Mouse (Mus musculus) adrenal gland, postnatal 14 days (tissue): Measurements from ENCODE around the gene Cmc1. TPM values are rescaled to one million over a fixed set of nuclear protein-coding genes. Genes with fewer than 3 reads are reported as not detected.
"Not testable (repeated sequence)": the region's sequence is repeated elsewhere in the genome, so short reads cannot be mapped to it uniquely, and the experiment has no call there.

Experiments used
- DNase-seq: peaks from one replicate; pipeline ENCODE4 v3.0.0; 2021; ENCODE audit warnings: mixed read lengths
- total RNA-seq: library from RNA; stranded (reverse); gene quantifications from 2 replicates; pipeline ENCODE4 v1.2.3, GENCODE M21; 2021

Cmc1 gene
- total RNA-seq, 1 experiment from 2014 or later: 45.6 TPM

GRCm38 (mm10) chr9:118140356-118140755 lies 9.6 kb downstream of the Cmc1 start:
- not testable (repeated sequence) for DNase-seq

DNA sequence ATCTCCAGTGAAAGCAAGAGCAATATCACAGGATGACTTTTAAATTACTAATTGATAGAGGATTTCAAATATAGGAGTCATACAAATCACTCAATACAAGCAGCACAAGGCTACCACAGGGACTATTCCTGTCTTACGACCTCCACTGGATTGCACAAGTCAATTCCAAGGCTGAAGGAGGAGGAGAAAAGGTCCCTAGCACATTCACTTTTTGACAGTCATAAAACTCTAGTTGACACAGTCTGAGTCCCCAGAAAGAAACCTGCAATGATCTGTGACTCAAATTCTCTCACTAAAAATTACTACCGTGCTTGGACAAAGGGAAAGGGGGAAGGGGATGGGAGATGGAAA lies 39.6 kb downstream of the Cmc1 start:
- peak; percentile 26 for DNase-seq

- no peak for DNase-seq
Measured at GRCm38 (mm10) chr9:118109697-118110359, 40.1 kb downstream of the Cmc1 start.

GRCm38 (mm10) chr9:118108527-118109011 lies 41.4 kb downstream of the Cmc1 start:
- DNase-seq: no peak

GRCm38 (mm10) chr9:118101802-118102201 lies 48.2 kb downstream of the Cmc1 start:
- peak; percentile 21 for DNase-seq

- DNase-seq: no peak
Measured at GRCm38 (mm10) chr9:118100484-118100883, 49.5 kb downstream of the Cmc1 start.

GRCm38 (mm10) chr9:118099395-118099794 lies 50.6 kb downstream of the Cmc1 start:
- peak; percentile 14 for DNase-seq

DNA sequence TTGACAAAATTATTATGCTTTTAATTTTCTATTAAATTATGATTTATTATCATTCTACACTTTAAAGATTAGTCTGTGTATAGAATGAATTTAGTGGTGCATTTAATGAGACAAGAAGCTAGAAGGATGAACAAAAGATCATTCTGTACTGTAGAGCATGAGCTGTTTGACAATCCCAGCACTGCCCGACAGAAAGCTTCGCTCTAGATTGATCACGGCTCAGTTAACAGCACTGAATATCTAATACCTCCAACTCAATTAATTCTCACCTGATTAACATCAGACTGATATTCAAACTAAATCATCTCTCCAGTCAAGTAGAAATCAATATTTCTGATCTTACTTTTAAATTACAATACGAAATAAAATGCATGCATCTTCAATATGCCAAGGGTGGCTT lies 66.1 kb downstream of the Cmc1 start:
- no peak for DNase-seq

DNA sequence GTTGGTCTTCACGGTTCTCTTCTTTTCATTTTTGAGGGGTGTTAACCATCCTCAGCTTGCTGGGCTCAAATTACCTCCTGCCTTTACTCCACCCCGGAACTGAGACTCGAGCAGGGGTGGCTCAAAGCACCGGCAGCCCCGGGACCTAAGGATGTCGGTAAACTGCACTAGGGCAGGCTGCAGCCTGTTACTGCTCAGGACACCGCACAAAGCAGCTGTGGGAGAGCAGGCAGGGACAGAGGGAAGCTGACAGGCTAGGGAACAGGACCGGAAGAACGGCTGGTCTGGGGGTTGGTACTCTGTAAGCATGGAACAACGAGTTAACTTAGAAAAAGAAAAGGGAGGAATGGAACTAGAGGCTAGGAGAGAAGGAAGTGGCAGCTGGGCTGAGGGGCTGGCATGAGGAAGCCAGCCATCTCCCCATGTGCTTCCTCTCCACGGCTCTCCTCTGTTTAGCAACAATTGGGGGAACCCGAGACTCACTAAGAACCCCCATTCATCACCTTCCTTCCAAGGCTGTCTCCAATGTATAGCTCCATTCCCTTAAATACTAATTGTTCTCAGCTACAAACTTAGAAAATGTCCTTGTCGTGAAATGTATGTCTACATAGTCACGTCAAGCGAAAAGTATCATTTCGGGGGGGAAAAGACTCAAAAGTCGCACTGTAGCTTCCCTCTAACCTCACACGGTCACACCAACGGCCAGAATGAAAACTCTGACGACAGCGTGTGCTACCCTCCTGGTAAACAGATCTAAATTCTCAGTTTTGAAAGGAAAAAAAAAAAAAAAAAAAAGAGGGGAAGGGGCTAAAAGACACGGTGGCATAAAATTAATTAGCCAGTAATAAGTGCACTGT lies 67.2 kb downstream of the Cmc1 start:
- no peak for DNase-seq

GRCm38 (mm10) chr9:118073358-118073757 lies 76.6 kb downstream of the Cmc1 start:
- no peak for DNase-seq

DNA sequence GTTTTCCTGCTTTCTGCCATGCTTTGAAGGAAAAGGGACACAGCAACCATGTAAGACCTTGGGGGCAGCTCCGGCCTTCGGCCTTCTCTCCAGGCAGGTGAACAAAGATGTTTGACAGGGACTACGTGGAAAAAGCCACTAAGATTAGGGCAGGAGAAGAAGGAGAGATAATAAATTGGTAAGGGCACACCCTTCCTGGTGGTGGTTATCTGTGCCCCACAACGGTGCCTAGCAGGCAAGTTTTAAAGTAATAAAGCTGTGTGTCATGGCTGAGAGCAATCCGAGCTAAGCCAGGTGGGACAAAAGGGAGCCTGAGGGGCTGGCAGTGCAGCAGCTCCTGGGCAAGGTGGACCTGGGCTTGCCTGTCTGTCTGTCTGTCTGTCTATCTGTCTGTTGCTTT lies 77.9 kb downstream of the Cmc1 start:
- DNase-seq: no peak

GRCm38 (mm10) chr9:118071337-118071736 lies 78.6 kb downstream of the Cmc1 start:
- DNase-seq: no peak

- DNase-seq: no peak
Measured at GRCm38 (mm10) chr9:118070442-118070841, 79.5 kb downstream of the Cmc1 start.

DNA sequence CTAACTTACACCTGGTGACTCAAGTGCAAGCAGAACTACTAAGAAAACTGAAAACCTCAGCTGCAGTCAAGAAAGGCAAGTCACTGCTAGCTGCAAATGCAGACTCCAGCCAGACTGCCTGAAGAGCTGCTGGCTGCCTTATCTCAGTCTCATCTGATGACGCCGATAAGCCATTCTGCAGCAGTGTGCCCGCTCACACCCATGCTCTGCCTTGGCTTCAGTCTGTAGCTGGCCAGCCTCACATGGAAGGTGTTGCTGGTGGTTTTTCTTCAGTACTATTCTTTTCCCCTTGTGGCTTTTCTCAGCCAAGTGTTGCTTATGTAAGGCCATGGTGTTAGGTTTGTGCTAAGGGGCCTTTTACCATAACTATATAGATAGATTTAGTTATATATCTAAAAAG lies 90.9 kb downstream of the Cmc1 start:
- no peak for DNase-seq

GRCm38 (mm10) chr9:118053286-118053685 lies 96.7 kb downstream of the Cmc1 start:
- no peak for DNase-seq

- DNase-seq: no peak
Measured at GRCm38 (mm10) chr9:118045011-118045533, 104.9 kb downstream of the Cmc1 start.

- no peak for DNase-seq
Measured at GRCm38 (mm10) chr9:118043581-118043980, 106.4 kb downstream of the Cmc1 start.

DNA sequence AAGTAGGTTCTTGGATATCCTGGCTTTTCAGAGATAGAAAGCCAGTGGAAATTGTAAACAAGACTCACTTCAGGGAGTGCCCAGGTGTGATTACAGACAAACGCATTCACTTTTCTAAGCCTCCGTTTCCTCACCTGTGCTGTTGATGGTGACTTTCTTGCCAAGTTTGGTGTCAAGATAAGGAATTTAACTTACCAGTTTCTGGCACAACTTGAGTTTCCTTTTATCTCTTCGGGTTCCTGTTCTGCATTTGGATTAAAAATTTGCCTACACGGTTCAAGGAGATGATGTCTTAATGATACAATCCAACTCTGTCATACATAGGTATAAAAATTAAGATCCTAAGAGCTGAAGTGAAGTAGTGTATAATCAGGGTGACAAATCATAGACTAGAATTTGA lies 107.2 kb downstream of the Cmc1 start:
- DNase-seq: no peak

- DNase-seq: no peak
Measured at GRCm38 (mm10) chr9:118041646-118042045, 108.3 kb downstream of the Cmc1 start.

DNA sequence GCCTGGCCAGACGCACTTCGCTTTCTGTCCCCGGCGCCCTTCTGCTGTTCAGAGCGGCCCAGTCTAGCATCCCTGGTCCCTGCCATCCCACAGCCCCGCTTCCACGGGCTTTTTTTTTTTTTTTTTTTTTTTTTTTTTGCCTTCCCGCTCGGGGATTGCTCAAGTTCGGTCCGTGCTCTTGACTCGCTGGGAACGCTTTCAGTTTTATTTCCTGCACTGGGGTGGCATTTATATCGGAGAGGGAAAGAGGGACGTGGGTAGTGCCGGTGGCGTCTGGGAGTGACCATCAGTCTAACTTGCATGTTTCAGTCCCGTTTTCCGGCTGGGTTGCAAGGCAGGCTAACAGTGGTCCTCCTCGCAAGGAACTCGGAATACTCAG lies 109.0 kb downstream of the Cmc1 start:
- DNase-seq: no peak

DNA sequence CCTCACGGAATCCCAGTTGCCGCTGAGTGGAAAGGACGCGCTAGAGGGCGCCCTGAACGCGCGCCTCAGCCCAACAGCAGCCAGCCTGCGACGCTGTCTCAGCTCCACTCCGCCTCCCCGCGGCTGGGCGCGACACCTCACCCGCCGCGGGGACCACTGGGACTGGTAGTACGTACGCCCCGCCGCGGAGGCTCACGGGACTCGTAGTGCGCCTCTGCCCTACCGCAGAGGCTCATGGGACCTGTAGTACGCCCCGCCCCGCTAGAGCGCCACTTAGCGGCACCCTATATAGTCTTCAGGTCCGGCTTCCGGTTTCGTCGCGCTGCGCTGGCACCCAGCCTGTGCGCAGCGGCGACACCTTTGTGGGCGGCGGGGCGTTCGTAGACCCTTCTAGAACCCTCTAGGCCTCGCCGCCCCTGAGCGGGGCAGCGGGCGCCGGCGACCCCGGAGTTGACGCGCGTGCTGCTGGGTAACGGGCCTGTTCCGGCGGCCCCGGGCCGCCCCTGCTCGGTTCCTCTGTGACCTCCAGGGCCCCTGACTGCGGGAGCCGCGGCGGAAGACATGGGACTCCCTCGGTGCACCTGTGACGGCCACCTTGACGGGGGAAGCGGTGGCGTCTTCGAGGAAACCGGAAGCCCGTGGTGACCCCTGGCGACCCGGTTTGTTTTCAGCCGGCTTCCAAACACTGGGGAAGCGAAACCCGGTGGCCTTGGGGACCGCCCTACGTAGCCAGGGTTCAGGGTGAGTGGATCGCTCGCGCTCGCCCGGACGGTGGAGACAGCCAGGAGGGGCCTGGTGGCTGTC lies 109.6 kb downstream of the Cmc1 start, which contains the start of gene Azi2:
TSS of gene Azi2 (plus strand) at position 282 of the 804 bp plus-strand sequence.
- DNase-seq: peak; percentile 99

DNA sequence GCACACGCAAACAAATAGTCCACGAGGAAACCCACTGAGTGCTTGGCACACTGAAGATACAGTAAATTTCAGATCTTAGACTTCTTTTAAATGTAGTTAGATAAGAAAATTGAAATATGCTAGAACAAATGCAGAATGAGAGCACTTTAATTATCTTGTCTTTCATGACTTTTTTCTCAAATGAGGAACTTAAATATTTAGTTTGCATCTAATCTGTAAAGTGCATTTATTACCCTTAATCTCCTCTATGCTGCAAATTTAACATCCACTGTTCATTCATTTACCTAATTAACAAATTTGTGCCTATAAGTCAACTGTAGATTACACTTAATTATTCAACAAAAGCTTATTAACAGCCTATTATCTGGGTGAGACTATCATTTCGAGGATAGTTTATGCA lies 115.0 kb downstream of the Cmc1 start:
- DNase-seq: no peak
